Mouse (Mus musculus) spleen, postnatal 0 days (tissue): ENCODE measurements around the gene Sphk2. TPM values are rescaled to one million over a fixed set of nuclear protein-coding genes. Genes with fewer than 3 reads are reported as not detected.

ENCODE experiments used
- polyA plus RNA-seq: library from polyadenylated mRNA; unstranded; fragments of >200 nt; fragmentation: Nextera tagmentation; extraction: Ambion mirVana; gene quantifications from 2 replicates; pipeline ENCODE4 v1.2.1, GENCODE M21; 2015

The Sphk2 gene
- 9.7 and 11.7 TPM in 2 replicates for polyA plus RNA-seq

GRCm38 (mm10) chr7:45717918-45718297 is at the start of gene Sphk2:
Sphk2 (minus strand) TSS chr7:45718002.

GRCm38 (mm10) chr7:45725713-45726112 is 7.9 kb upstream of the Sphk2 start, which contains the start of gene Spaca4:
Spaca4 (minus strand) TSS chr7:45725813.

GRCm38 (mm10) chr7:45720413-45721233 is 2.8 kb upstream of the Sphk2 start, which contains the start of gene Fam83e:
Fam83e (plus strand) TSS chr7:45721212.

GRCm38 (mm10) chr7:45715090-45715708 is 2.6 kb downstream of the Sphk2 start, which contains the start of gene Rpl18:
Rpl18 (plus strand) TSS chr7:45715457.

GRCm38 (mm10) chr7:45704730-45705442 is 12.9 kb downstream of the Sphk2 start, which contains the start of gene Dbp:
Dbp (plus strand) TSS chr7:45705088.

GRCm38 (mm10) chr7:45699523-45700141 is 18.2 kb downstream of the Sphk2 start, which contains the start of gene Car11:
Car11 (plus strand) TSS chr7:45699843.

GRCm38 (mm10) chr7:45693921-45694591 is 23.7 kb downstream of the Sphk2 start, which contains the start of gene Sec1:
Sec1 (minus strand) TSS chr7:45694402.

GRCm38 (mm10) chr7:45683396-45684050 is 34.3 kb downstream of the Sphk2 start, which contains the start of gene Ntn5:
Ntn5 (plus strand) TSS chr7:45684022.

GRCm38 (mm10) chr7:45666161-45666560 is 51.6 kb downstream of the Sphk2 start, which contains the start of gene Fut2:
Fut2 (minus strand) TSS chr7:45666394.

Other genes starting within 250 kb of the Sphk2 start
- gene Tulp2, start 236.1 kb downstream of the Sphk2 start, polyA plus RNA-seq = 0.73 and 0.78 TPM in 2 replicates
- not detected in 2 replicates for gene Gm45808, start 231.2 kb downstream of the Sphk2 start, polyA plus RNA-seq
- gene Dhdh, start 229.2 kb downstream of the Sphk2 start, polyA plus RNA-seq = 2.0 and 2.8 TPM in 2 replicates
- 129 and 141 TPM in 2 replicates for gene Nucb1, start 207.6 kb downstream of the Sphk2 start, polyA plus RNA-seq
- gene Ppp1r15a, start 191.7 kb downstream of the Sphk2 start, polyA plus RNA-seq = 173 and 199 TPM in 2 replicates
- 1.6 and 2.5 TPM in 2 replicates for gene Plekha4, start 191.7 kb downstream of the Sphk2 start, polyA plus RNA-seq
- gene Hsd17b14, start 163.1 kb downstream of the Sphk2 start, polyA plus RNA-seq = 1.5 and 1.7 TPM in 2 replicates
- gene Bcat2, start 147.8 kb downstream of the Sphk2 start, polyA plus RNA-seq = 47.3 and 52.6 TPM in 2 replicates
- gene Fgf21, start 102.5 kb downstream of the Sphk2 start, polyA plus RNA-seq = 0.13 TPM in 1 of 2 replicates, not detected in the other
- not detected in 2 replicates for gene Fut1, start 100.7 kb downstream of the Sphk2 start, polyA plus RNA-seq
- 0.06 TPM in 1 of 2 replicates, not detected in the other for gene Izumo1, start 96.2 kb downstream of the Sphk2 start, polyA plus RNA-seq
- 7.4 and 9.0 TPM in 2 replicates for gene Rasip1, start 90.5 kb downstream of the Sphk2 start, polyA plus RNA-seq
- gene Mamstr, start 78.0 kb downstream of the Sphk2 start, polyA plus RNA-seq = 2.5 and 3.1 TPM in 2 replicates
- gene Fut2, start 51.6 kb downstream of the Sphk2 start, polyA plus RNA-seq = 0.10 and 0.32 TPM in 2 replicates
- not detected in 2 replicates for gene Ntn5, start 34.0 kb downstream of the Sphk2 start, polyA plus RNA-seq
- 0.10 TPM in 1 of 2 replicates, not detected in the other for gene Sec1, start 23.6 kb downstream of the Sphk2 start, polyA plus RNA-seq
- gene Car11, start 18.2 kb downstream of the Sphk2 start, polyA plus RNA-seq = 0.72 and 1.8 TPM in 2 replicates
- 2.1 and 2.9 TPM in 2 replicates for gene Dbp, start 12.9 kb downstream of the Sphk2 start, polyA plus RNA-seq
- 888 and 898 TPM in 2 replicates for gene Rpl18, start 2.5 kb downstream of the Sphk2 start, polyA plus RNA-seq
- gene Fam83e, start 3.2 kb upstream of the Sphk2 start, polyA plus RNA-seq = 0.29 and 0.65 TPM in 2 replicates
- not detected in 2 replicates for gene Spaca4, start 7.8 kb upstream of the Sphk2 start, polyA plus RNA-seq
- 0.24 TPM in 1 of 2 replicates, not detected in the other for gene Lmtk3, start 65.7 kb upstream of the Sphk2 start, polyA plus RNA-seq
- gene Sult2b1, start 66.7 kb upstream of the Sphk2 start, polyA plus RNA-seq = 0.42 and 0.79 TPM in 2 replicates
- gene Cyth2, start 96.6 kb upstream of the Sphk2 start, polyA plus RNA-seq = 36.4 and 37.5 TPM in 2 replicates
- 0.18 and 0.21 TPM in 2 replicates for gene Kcnj14, start 106.8 kb upstream of the Sphk2 start, polyA plus RNA-seq
- gene Grwd1, start 112.9 kb upstream of the Sphk2 start, polyA plus RNA-seq = 30.0 and 31.3 TPM in 2 replicates
- gene Kdelr1, start 154.8 kb upstream of the Sphk2 start, polyA plus RNA-seq = 24.3 and 27.4 TPM in 2 replicates
- 0.19 and 0.33 TPM in 2 replicates for gene Grin2d, start 160.4 kb upstream of the Sphk2 start, polyA plus RNA-seq
- 1.4 and 1.5 TPM in 2 replicates for gene Syngr4, start 178.7 kb upstream of the Sphk2 start, polyA plus RNA-seq
- 3.2 and 4.1 TPM in 2 replicates for gene Tmem143, start 178.9 kb upstream of the Sphk2 start, polyA plus RNA-seq
- 170 and 224 TPM in 2 replicates for gene Emp3, start 203.4 kb upstream of the Sphk2 start, polyA plus RNA-seq
- 2.6 and 4.1 TPM in 2 replicates for gene Ccdc114, start 206.1 kb upstream of the Sphk2 start, polyA plus RNA-seq